Mouse (Mus musculus) spleen, adult 12 weeks (tissue): ENCODE results near the gene Foxd2.

Experiments
- DNase-seq: peaks from one replicate; pipeline ENCODE4 v3.0.0; 2022; ENCODE audit warnings: low spot score

The Foxd2 gene

GRCm38 (mm10) chr4:114908829-114909601, at the start of gene Foxd2:
Gene Foxd2 (minus strand): TSS chr4:114908873.
- DNase-seq = peak; percentile 90

- no peak for DNase-seq
These were observed 49.6 kb upstream of the Foxd2 start for GRCm38 (mm10) chr4:114958231-114958630.

- no peak for DNase-seq
These were observed 48.7 kb upstream of the Foxd2 start for GRCm38 (mm10) chr4:114957403-114957802.

GRCm38 (mm10) chr4:114953172-114953571, 44.5 kb upstream of the Foxd2 start:
- DNase-seq = no peak

GRCm38 (mm10) chr4:114947852-114948481, 39.3 kb upstream of the Foxd2 start:
- DNase-seq = no peak

GRCm38 (mm10) chr4:114947395-114947794, 38.7 kb upstream of the Foxd2 start:
- peak; percentile 50 for DNase-seq

- DNase-seq = no peak
These were observed 37.7 kb upstream of the Foxd2 start for GRCm38 (mm10) chr4:114946416-114946815.

- DNase-seq = no peak
These were observed 36.3 kb upstream of the Foxd2 start for GRCm38 (mm10) chr4:114945021-114945420.

- no peak for DNase-seq
These were observed 33.9 kb upstream of the Foxd2 start for GRCm38 (mm10) chr4:114942583-114942982.

- no peak for DNase-seq
These were observed 33.4 kb upstream of the Foxd2 start for GRCm38 (mm10) chr4:114942112-114942511.

GRCm38 (mm10) chr4:114941311-114941710, 32.6 kb upstream of the Foxd2 start:
- no peak for DNase-seq

GRCm38 (mm10) chr4:114938248-114938647, 29.6 kb upstream of the Foxd2 start:
- no peak for DNase-seq

- DNase-seq = no peak
These were observed 28.9 kb upstream of the Foxd2 start for GRCm38 (mm10) chr4:114937459-114938047.

- no peak for DNase-seq
These were observed 25.5 kb upstream of the Foxd2 start for GRCm38 (mm10) chr4:114934188-114934587.

GRCm38 (mm10) chr4:114932747-114933146, 24.1 kb upstream of the Foxd2 start:
- no peak for DNase-seq

- no peak for DNase-seq
These were observed 20.5 kb upstream of the Foxd2 start for GRCm38 (mm10) chr4:114929155-114929554.

GRCm38 (mm10) chr4:114925917-114926312, 17.2 kb upstream of the Foxd2 start, which contains the start of gene Foxe3:
Gene Foxe3 (minus strand): TSS chr4:114926013.
- no peak for DNase-seq

- DNase-seq = no peak
These were observed 16.6 kb upstream of the Foxd2 start for GRCm38 (mm10) chr4:114924971-114925916.

GRCm38 (mm10) chr4:114917091-114917490, 8.4 kb upstream of the Foxd2 start:
- DNase-seq = peak; percentile 24

GRCm38 (mm10) chr4:114916056-114916455, 7.4 kb upstream of the Foxd2 start:
- DNase-seq = no peak

GRCm38 (mm10) chr4:114913594-114913962, 4.9 kb upstream of the Foxd2 start:
- no peak for DNase-seq
